Mouse (Mus musculus) hindbrain, embryonic 14.5 days (tissue): ENCODE results near the gene Megf8. TPM values are rescaled to one million over a fixed set of nuclear protein-coding genes. Genes with fewer than 3 reads are reported as not detected.

Experiments
- ATAC-seq: fragments of 200-750 bp; cut with Nextera tagmentation; 2 replicates; pipeline ENCODE4 v1.8.0; 2017; ENCODE audit warnings: moderate number of reproducible peaks, mild to moderate bottlenecking, moderate TSS enrichment, moderate library complexity; ENCODE audit not compliant: low FRiP score
- DNase-seq: peaks from one replicate; pipeline ENCODE4 v3.0.0-alpha.2; 2015; ENCODE audit warnings: low spot score
- H3K27ac ChIP-seq: fragments of 300-500 bp; sonication (generic); 2 replicates; pipeline ENCODE4 v1.5.1; 2014; ENCODE audit warnings: mild to moderate bottlenecking, moderate library complexity
- H3K27me3 ChIP-seq: fragments of 300-500 bp; sonication (generic); 2 replicates; pipeline ENCODE4 v1.6.1; 2014; ENCODE audit warnings: mild to moderate bottlenecking, low read length, mixed read lengths; ENCODE audit not compliant: control insufficient read depth, insufficient read depth
- H3K36me3 ChIP-seq: fragments of 300-500 bp; sonication (generic); replicated peaks from 2 replicates; pipeline ENCODE4 v1.6.1; 2014; ENCODE audit not compliant: control insufficient read depth, insufficient read depth
- H3K4me1 ChIP-seq: fragments of 300-500 bp; sonication (generic); replicated peaks from 2 replicates; pipeline ENCODE4 v1.6.1; 2014; ENCODE audit warnings: antibody characterized with exemption, low read length, mixed read lengths; ENCODE audit not compliant: control insufficient read depth, insufficient read depth
- H3K4me2 ChIP-seq: fragments of 300-500 bp; sonication (generic); replicated peaks from 2 replicates; pipeline ENCODE4 v1.6.1; 2014; ENCODE audit warnings: mild to moderate bottlenecking, moderate library complexity
- H3K4me3 ChIP-seq: fragments of 300-500 bp; sonication (generic); replicated peaks from 2 replicates; pipeline ENCODE4 v1.5.1; 2014; ENCODE audit warnings: mild to moderate bottlenecking, low read length
- H3K9ac ChIP-seq: fragments of 300-500 bp; sonication (generic); 2 replicates; pipeline ENCODE4 v1.6.1; 2014
- H3K9me3 ChIP-seq: fragments of 300-500 bp; sonication (generic); 2 replicates; pipeline ENCODE4 v1.6.1; 2016; ENCODE audit warnings: low read length; ENCODE audit not compliant: control insufficient read depth
- WGBS: fragments of 180-500 bp; shearing (Covaris S2); extraction: QIAGEN DNeasy Blood & Tissue Kit; methylation state at CpG from one replicate; pipeline ENCODE4 v1.1.7; 2014; 5-methylcytosine and 5-hydroxymethylcytosine counted together
- polyA plus RNA-seq: library from polyadenylated mRNA; unstranded; fragments of >200 nt; fragmentation: Nextera tagmentation; extraction: Ambion mirVana; gene quantifications from 2 replicates; pipeline ENCODE4 v1.2.1, GENCODE M21; 2014

Gene Megf8
- polyA plus RNA-seq, 1 experiment from 2014 or later: 22.0 TPM

GRCm38 (mm10) chr7:25278341-25279075, 38.5 kb upstream of the Megf8 start:
- Histone ChIP-seq H3K9me3 (no peaks in the 10 kb centered on the region), H3K36me3 (peaks cover 8% of the 10 kb centered on the region; the same call in 1 of the 2 replicates), H3K4me2 (peak overlapping the region; percentile 79), H3K4me3 (peak overlapping the region; percentile 65), H3K9ac (peak overlapping the region; percentile 82), H3K27ac (peak overlapping the region; percentile 99), H3K27me3 (no peaks in the 10 kb centered on the region), H3K4me1 (peaks cover 62% of the 10 kb centered on the region)
- peak; percentile 83 for DNase-seq
- WGBS: 0% methylated on average over 49 of the region's 60 CpGs
- ATAC-seq: peak; percentile 63

GRCm38 (mm10) chr7:25279076-25279860, 37.7 kb upstream of the Megf8 start:
- H3K36me3 ChIP-seq: 0 out of 2 replicates have a peak, but pooled peaks cover under 1% of the 10 kb centered on the region
- H3K9me3 ChIP-seq: no peaks in the 10 kb centered on the region
- H3K27me3 ChIP-seq: no peaks in the 10 kb centered on the region
- H3K27ac ChIP-seq: peak overlapping the region; percentile 99
- peak overlapping the region; percentile 82 for H3K9ac ChIP-seq
- ATAC-seq: peak; percentile 64
- H3K4me1 ChIP-seq: peaks cover 64% of the 10 kb centered on the region
- peak; percentile 90 for DNase-seq
- under 1% methylated on average over 41 of the region's 49 CpGs for WGBS
- peak overlapping the region; percentile 65 for H3K4me3 ChIP-seq
- peak overlapping the region; percentile 79 for H3K4me2 ChIP-seq

GRCm38 (mm10) chr7:25279861-25280791, 36.8 kb upstream of the Megf8 start:
- H3K9me3 ChIP-seq: no peaks in the 10 kb centered on the region
- H3K36me3 ChIP-seq: peaks cover 5% of the 10 kb centered on the region
- peak overlapping the region; percentile 79 for H3K4me2 ChIP-seq
- peak overlapping the region; percentile 82 for H3K9ac ChIP-seq
- no peaks in the 10 kb centered on the region for H3K27me3 ChIP-seq
- 0 out of 2 replicates have a peak, but pooled peaks have one; percentile 0 for ATAC-seq
- DNase-seq: peak; percentile 43
- WGBS: 0% methylated on average over 6 of the region's 6 CpGs
- H3K27ac ChIP-seq: peak overlapping the region; percentile 99
- H3K4me1 ChIP-seq: peaks cover 63% of the 10 kb centered on the region
- peak overlapping the region; percentile 65 for H3K4me3 ChIP-seq

GRCm38 (mm10) chr7:25281166-25281733, 35.7 kb upstream of the Megf8 start:
- 24% methylated on average over 12 of the region's 12 CpGs for WGBS
- DNase-seq: no peak
- Histone ChIP-seq H3K4me2 (peak overlapping the region; percentile 79), H3K36me3 (peaks cover 16% of the 10 kb centered on the region), H3K4me1 (peaks cover 53% of the 10 kb centered on the region), H3K9me3 (no peaks in the 10 kb centered on the region), H3K9ac (peak overlapping the region; percentile 34; the same call in 1 of the 2 replicates), H3K27me3 (no peaks in the 10 kb centered on the region), H3K4me3 (peak overlapping the region; percentile 82), H3K27ac (peak overlapping the region; percentile 99)
- no peak for ATAC-seq

- H3K27me3 ChIP-seq: no peaks in the 10 kb centered on the region
- peaks cover 24% of the 10 kb centered on the region for H3K36me3 ChIP-seq
- WGBS: under 1% methylated on average over 85 of the region's 108 CpGs
- peak overlapping the region; percentile 79 for H3K4me2 ChIP-seq
- peak overlapping the region; percentile 82 for H3K4me3 ChIP-seq
- ATAC-seq (peak; percentile 84), DNase-seq (peak; percentile 91)
- peak overlapping the region; percentile 99 for H3K27ac ChIP-seq
- H3K4me1 ChIP-seq: peaks cover 53% of the 10 kb centered on the region
- no peaks in the 10 kb centered on the region for H3K9me3 ChIP-seq
- H3K9ac ChIP-seq: peak overlapping the region; percentile 80
These were observed 35.0 kb upstream of the Megf8 start for GRCm38 (mm10) chr7:25281734-25282601.

- Histone ChIP-seq H3K27ac (peak overlapping the region; percentile 99), H3K4me2 (peak overlapping the region; percentile 79), H3K4me3 (peak overlapping the region; percentile 82), H3K9me3 (no peaks in the 10 kb centered on the region), H3K36me3 (peaks cover 32% of the 10 kb centered on the region), H3K4me1 (peaks cover 46% of the 10 kb centered on the region), H3K27me3 (no peaks in the 10 kb centered on the region), H3K9ac (peak overlapping the region; percentile 80)
- DNase-seq (peak; percentile 51), ATAC-seq (no peak; the same call in 1 of the 2 replicates)
- WGBS: under 1% methylated on average over 34 of the region's 36 CpGs
These were observed 34.2 kb upstream of the Megf8 start for GRCm38 (mm10) chr7:25282731-25283211.

- WGBS: 24% methylated on average over 5 of the region's 5 CpGs
- ATAC-seq (no peak), DNase-seq (no peak)
- peaks cover 40% of the 10 kb centered on the region for H3K36me3 ChIP-seq
- peak overlapping the region; percentile 99 for H3K27ac ChIP-seq
- no peaks in the 10 kb centered on the region for H3K27me3 ChIP-seq
- peak overlapping the region; percentile 82 for H3K4me3 ChIP-seq
- H3K9ac ChIP-seq: peak overlapping the region; percentile 80
- peaks cover 43% of the 10 kb centered on the region for H3K4me1 ChIP-seq
- peak overlapping the region; percentile 79 for H3K4me2 ChIP-seq
- H3K9me3 ChIP-seq: no peaks in the 10 kb centered on the region
These were observed 33.3 kb upstream of the Megf8 start for GRCm38 (mm10) chr7:25283637-25284036.

GRCm38 (mm10) chr7:25284171-25284570, 32.8 kb upstream of the Megf8 start:
- DNase-seq (no peak), ATAC-seq (no peak)
- Histone ChIP-seq H3K36me3 (peaks cover 46% of the 10 kb centered on the region), H3K27me3 (no peaks in the 10 kb centered on the region), H3K9ac (peak overlapping the region; percentile 80), H3K4me1 (peaks cover 43% of the 10 kb centered on the region), H3K9me3 (no peaks in the 10 kb centered on the region), H3K4me2 (peak overlapping the region; percentile 79), H3K4me3 (peak overlapping the region; percentile 82), H3K27ac (peak overlapping the region; percentile 99; the same call in 1 of the 2 replicates)
- WGBS: 66% methylated on average over 2 of the region's 2 CpGs
